Mouse (Mus musculus) CH12.LX (cell line): Measurements from ENCODE around the gene Cfap44.

ENCODE experiments used
- BHLHE40 ChIP-seq: IDR thresholded peaks from 2 replicates; pipeline ENCODE4 v1.6.1; 2011; ENCODE audit warnings: mild to moderate bottlenecking, low read depth, low read length, improper control_type of control experiment
- CHD1 ChIP-seq: IDR thresholded peaks from 2 replicates; pipeline ENCODE4 v1.6.1; 2012; ENCODE audit warnings: low read depth, low read length, improper control_type of control experiment, inconsistent platforms
- CHD2 ChIP-seq: IDR thresholded peaks from 2 replicates; pipeline ENCODE4 v1.6.1; 2011; ENCODE audit warnings: low read length, improper control_type of control experiment
- CTCF ChIP-seq, 2 experiments: IDR thresholded peaks in 1 of 2; conservative IDR thresholded peaks in 1 of 2; 2 replicates each; pipeline ENCODE4 v1.5.1; 2011 to 2012; ENCODE audit warnings: low read depth in 2 of 2, low read length in 2 of 2, improper control_type of control experiment in 1 of 2, inconsistent platforms in 1 of 2, mild to moderate bottlenecking in 1 of 2, moderate library complexity in 1 of 2
- E2F4 ChIP-seq: IDR thresholded peaks from 2 replicates; pipeline ENCODE4 v1.6.1; 2011; ENCODE audit warnings: low read depth, low read length, improper control_type of control experiment; ENCODE audit not compliant: insufficient replicate concordance
- EP300 ChIP-seq: IDR thresholded peaks from 2 replicates; pipeline ENCODE4 v1.6.1; 2011; ENCODE audit warnings: low read length, improper control_type of control experiment
- GABPA ChIP-seq: IDR thresholded peaks from 2 replicates; pipeline ENCODE4 v1.6.1; 2012; ENCODE audit warnings: low read depth, low read length, improper control_type of control experiment, inconsistent platforms; ENCODE audit not compliant: insufficient replicate concordance
- POLR2A ChIP-seq: IDR thresholded peaks from 2 replicates; pipeline ENCODE4 v1.6.1; 2011; ENCODE audit warnings: low read depth, mild to moderate bottlenecking, improper control_type of control experiment, low read length
- POLR2AphosphoS2 ChIP-seq: IDR thresholded peaks from 2 replicates; pipeline ENCODE4 v1.6.1; 2011; ENCODE audit warnings: low read depth, low read length, improper control_type of control experiment
- ZNF384 ChIP-seq: IDR thresholded peaks from 2 replicates; pipeline ENCODE4 v1.6.1; 2012; ENCODE audit warnings: low read depth, low read length, improper control_type of control experiment, inconsistent platforms

DNA sequence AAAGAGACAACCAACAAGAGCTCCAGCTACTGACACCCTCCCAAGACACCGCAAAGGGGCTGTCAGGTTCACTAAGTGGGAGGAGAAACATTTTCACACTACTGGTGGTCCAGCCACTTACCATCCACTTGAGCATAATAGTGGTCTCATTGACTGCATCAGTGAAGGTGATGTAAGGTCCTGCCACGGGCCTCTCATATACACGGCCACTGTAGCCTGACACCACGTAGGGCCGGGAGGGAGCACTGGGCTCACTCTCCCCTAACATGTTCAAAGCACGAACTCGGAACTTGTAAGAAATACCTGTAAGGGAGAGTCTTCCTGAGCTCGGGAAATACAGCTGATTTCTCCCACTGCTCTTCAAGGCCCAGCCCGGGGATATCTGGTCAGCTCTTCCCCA is 96.5 kb downstream of the Cfap44 start:
- TF ChIP-seq CHD1 (no peak), CTCF (conservative IDR thresholded peaks at IDR 0.05 in 1 of 2, IDR thresholded peaks at IDR 0.05 in 1 of 2; ENCODE audit: low read depth in 2 of 2, low read length in 2 of 2) (no peak), E2F4 (no peak), POLR2AphosphoS2 (no peak), POLR2A (no peak), ZNF384 (no peak), BHLHE40 (no peak), EP300 (no peak), CHD2 (no peak), GABPA (no peak)
